Mouse (Mus musculus): Measurements from ENCODE around the gene Fam214b. TPM values are rescaled to one million over a fixed set of nuclear protein-coding genes. Genes with fewer than 3 reads are reported as not detected.
A peak's percentile ranks its signal among the peaks of the same experiment; 100 is the strongest.

The Fam214b gene
- polyA plus RNA-seq, 1 experiment from 2014 or later: 5.1 TPM

DNA sequence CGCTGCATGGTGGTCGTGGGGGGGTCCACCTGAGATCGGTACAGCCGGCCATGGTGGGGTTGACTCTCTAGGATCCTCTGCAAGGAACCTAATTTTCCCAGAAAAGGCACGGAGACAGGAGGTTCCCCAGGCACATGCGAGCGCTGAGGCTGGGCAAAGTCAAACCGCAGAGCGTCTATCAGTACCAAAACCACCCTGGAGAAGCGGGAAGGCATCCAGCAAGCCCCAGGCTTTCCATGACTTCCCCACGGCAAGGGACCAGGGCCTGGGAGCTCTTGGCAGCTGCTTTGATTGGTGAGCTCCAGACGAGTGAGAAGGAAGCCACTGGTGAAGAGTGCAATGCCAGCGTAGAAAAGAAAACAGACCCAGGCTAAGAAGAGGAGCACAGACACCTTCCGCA is 21.3 kb downstream of the Fam214b start:
- ATAC-seq (replicated peaks; ENCODE audit: low FRiP score, low TSS enrichment, low read depth): no peak
- Histone ChIP-seq H3K27me3 (replicated peaks; ENCODE audit: control insufficient read depth, insufficient read depth, low read length) (no peaks in the 10 kb centered on the region), H3K27ac (ENCODE audit: low read depth) (no peak overlapping the region), H3K9ac (ENCODE audit: low read length) (peak overlapping the region; percentile 60), H3K4me2 (ENCODE audit: low read length) (peak overlapping the region; percentile 90), H3K9me3 (ENCODE audit: control insufficient read depth, low read length) (no peaks in the 10 kb centered on the region), H3K4me1 (replicated peaks; ENCODE audit: control insufficient read depth, insufficient read depth, low read length) (peaks cover 8% of the 10 kb centered on the region), H3K4me3 (ENCODE audit: low read depth, low read length) (peak overlapping the region; percentile 64), H3K36me3 (ENCODE audit: control insufficient read depth, insufficient read depth, low read length) (peaks cover 76% of the 10 kb centered on the region)
- WGBS: 77% methylated on average over 14 of the region's 14 CpGs
- no peak for DNase-seq (ENCODE audit: low spot score)

DNA sequence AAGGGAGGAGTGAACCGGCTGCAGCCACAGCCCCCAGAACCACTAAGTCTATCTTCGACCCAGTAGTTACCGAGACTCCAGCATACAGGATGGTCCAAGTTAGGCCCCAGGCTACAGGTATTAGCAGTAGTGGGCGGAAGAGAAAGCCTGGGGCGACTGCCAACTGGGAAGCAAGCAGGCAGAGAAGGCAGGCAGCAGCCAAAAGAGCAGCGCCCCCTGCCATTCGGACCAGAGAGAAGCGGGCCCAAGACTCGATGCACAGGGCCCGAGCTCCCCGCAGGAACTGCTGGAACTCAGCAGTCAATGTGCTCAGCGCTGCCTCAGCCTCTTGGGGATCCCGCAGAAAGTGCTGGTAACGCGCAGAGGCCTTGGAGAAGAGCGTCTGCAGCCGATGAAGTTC is 24.7 kb downstream of the Fam214b start:
- Histone ChIP-seq H3K4me1 (replicated peaks; ENCODE audit: control insufficient read depth, insufficient read depth, low read length) (peaks cover 8% of the 10 kb centered on the region), H3K27ac (ENCODE audit: low read depth) (no peak overlapping the region), H3K9ac (ENCODE audit: low read length) (no peak overlapping the region), H3K9me3 (ENCODE audit: control insufficient read depth, low read length) (no peaks in the 10 kb centered on the region), H3K4me2 (ENCODE audit: low read length) (no peak overlapping the region), H3K27me3 (replicated peaks; ENCODE audit: control insufficient read depth, insufficient read depth, low read length) (no peaks in the 10 kb centered on the region), H3K4me3 (ENCODE audit: low read depth, low read length) (no peak overlapping the region), H3K36me3 (ENCODE audit: control insufficient read depth, insufficient read depth, low read length) (peaks cover 72% of the 10 kb centered on the region)
- no peak for ATAC-seq (replicated peaks; ENCODE audit: low FRiP score, low TSS enrichment, low read depth)
- no peak for DNase-seq (ENCODE audit: low spot score)
- 77% methylated on average over 17 of the region's 17 CpGs for WGBS

DNA sequence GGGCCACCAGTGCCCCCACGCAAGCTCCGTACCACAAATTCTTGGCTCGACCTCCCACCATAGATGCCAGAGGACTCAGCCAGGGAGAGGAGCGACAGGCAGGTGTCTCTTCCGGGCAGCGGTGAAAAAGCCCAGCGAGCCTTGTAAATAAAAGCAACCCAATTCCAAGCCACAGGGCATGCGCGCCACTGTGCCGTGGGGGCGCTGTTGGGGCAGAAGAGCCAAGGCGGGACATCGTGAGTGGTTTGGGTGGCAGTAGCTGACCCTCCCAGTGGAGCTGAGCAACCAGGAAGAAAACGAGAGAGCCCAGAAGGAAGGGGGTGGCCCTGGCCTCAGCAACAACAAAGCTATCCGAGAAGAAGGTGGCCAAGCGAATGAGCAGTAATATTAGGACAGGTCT is 25.1 kb downstream of the Fam214b start:
- 88% methylated on average over 16 of the region's 16 CpGs for WGBS

DNA sequence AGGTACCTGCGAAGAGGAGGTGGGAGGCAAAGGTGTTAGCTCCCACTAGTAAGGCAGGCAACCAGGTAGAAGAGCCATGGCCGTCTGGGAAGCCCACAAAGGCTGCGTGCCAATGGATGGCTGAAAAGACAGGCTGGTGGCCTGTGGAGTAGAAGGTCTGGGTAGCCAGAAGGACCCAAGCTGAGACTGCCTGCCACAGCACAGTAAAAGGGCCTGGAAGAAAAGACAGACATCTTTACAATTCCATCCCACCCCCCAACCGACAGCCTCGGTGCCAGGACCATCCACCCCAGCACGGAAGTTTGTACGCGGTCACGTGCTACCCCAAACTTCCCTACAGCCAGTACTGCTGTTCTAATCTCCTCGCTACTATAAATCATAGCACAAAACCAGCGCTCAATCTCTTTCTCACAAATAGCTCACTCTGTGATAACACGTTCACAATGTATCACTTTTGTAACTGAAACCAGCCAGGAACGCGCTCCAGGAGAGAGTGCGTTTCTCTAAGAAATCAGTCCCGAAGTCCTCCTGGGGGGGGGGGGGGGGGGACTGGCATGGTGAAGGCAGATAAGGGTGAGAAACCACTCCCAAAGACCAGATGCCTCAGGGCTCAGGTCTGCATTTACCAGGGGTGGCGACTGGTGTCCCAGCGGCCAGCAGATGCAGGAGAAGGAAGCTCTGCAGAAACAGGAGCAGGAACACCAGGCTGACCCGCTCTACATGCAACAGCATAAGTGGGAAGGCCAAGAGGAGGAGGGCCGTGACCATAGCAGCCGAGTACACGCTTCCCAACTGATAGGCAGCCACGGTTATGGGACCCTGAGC is 26.2 kb downstream of the Fam214b start:
- ATAC-seq (replicated peaks; ENCODE audit: low FRiP score, low TSS enrichment, low read depth) (no peak), DNase-seq (ENCODE audit: low spot score) (no peak)
- H3K4me2 ChIP-seq (ENCODE audit: low read length): no peak overlapping the region
- H3K27ac ChIP-seq (ENCODE audit: low read depth): no peak overlapping the region
- H3K36me3 ChIP-seq (ENCODE audit: control insufficient read depth, insufficient read depth, low read length): peaks cover 72% of the 10 kb centered on the region
- no peak overlapping the region for H3K4me3 ChIP-seq (ENCODE audit: low read depth, low read length)
- no peaks in the 10 kb centered on the region for H3K9me3 ChIP-seq (ENCODE audit: control insufficient read depth, low read length)
- WGBS: 91% methylated on average over 23 of the region's 23 CpGs
- no peaks in the 10 kb centered on the region for H3K27me3 ChIP-seq (replicated peaks; ENCODE audit: control insufficient read depth, insufficient read depth, low read length)
- no peak overlapping the region for H3K9ac ChIP-seq (ENCODE audit: low read length)
- peaks cover 8% of the 10 kb centered on the region for H3K4me1 ChIP-seq (replicated peaks; ENCODE audit: control insufficient read depth, insufficient read depth, low read length)

More for the DNA sequence above, 25.1 kb downstream of the Fam214b start:
- no peak overlapping the region for H3K9ac ChIP-seq (ENCODE audit: low read length)
- H3K4me2 ChIP-seq (ENCODE audit: low read length): no peak overlapping the region
- DNase-seq (ENCODE audit: low spot score) (no peak), ATAC-seq (replicated peaks; ENCODE audit: low FRiP score, low TSS enrichment, low read depth) (no peak)
- H3K36me3 ChIP-seq (ENCODE audit: control insufficient read depth, insufficient read depth, low read length): peaks cover 72% of the 10 kb centered on the region
- H3K27ac ChIP-seq (ENCODE audit: low read depth): no peak overlapping the region
- no peaks in the 10 kb centered on the region for H3K27me3 ChIP-seq (replicated peaks; ENCODE audit: control insufficient read depth, insufficient read depth, low read length)
- H3K4me1 ChIP-seq (replicated peaks; ENCODE audit: control insufficient read depth, insufficient read depth, low read length): peaks cover 8% of the 10 kb centered on the region
- no peak overlapping the region for H3K4me3 ChIP-seq (ENCODE audit: low read depth, low read length)
- H3K9me3 ChIP-seq (ENCODE audit: control insufficient read depth, low read length): no peaks in the 10 kb centered on the region

DNA sequence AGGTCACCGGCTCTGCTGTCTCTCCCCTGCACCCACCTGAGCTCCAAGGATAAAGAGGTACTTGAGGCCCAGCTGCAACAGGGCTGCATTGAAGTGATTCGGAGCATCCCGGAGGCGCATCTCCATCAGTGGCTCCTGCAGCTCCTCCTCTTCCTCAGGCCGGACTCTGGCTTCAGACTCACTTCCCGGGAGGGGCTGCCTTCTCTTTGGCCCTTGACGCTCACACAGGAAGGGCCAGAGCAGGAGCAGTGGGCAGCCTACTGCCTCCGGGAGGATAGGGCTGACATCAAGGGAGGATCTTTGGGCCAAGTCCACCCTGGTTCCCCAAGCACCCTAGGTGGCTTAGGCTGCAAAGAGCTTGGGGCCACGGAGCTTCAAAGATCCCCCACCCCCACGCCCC is 26.8 kb downstream of the Fam214b start:
- Histone ChIP-seq H3K4me3 (ENCODE audit: low read depth, low read length) (no peak overlapping the region), H3K4me2 (ENCODE audit: low read length) (no peak overlapping the region), H3K4me1 (replicated peaks; ENCODE audit: control insufficient read depth, insufficient read depth, low read length) (peaks cover under 1% of the 10 kb centered on the region; the same call in 1 of the 2 replicates), H3K27ac (ENCODE audit: low read depth) (no peak overlapping the region), H3K27me3 (replicated peaks; ENCODE audit: control insufficient read depth, insufficient read depth, low read length) (no peaks in the 10 kb centered on the region), H3K36me3 (ENCODE audit: control insufficient read depth, insufficient read depth, low read length) (peaks cover 72% of the 10 kb centered on the region), H3K9me3 (ENCODE audit: control insufficient read depth, low read length) (no peaks in the 10 kb centered on the region), H3K9ac (ENCODE audit: low read length) (no peak overlapping the region)
- no peak for ATAC-seq (replicated peaks; ENCODE audit: low FRiP score, low TSS enrichment, low read depth)
- 89% methylated on average over 10 of the region's 10 CpGs for WGBS
- DNase-seq (ENCODE audit: low spot score): no peak

DNA sequence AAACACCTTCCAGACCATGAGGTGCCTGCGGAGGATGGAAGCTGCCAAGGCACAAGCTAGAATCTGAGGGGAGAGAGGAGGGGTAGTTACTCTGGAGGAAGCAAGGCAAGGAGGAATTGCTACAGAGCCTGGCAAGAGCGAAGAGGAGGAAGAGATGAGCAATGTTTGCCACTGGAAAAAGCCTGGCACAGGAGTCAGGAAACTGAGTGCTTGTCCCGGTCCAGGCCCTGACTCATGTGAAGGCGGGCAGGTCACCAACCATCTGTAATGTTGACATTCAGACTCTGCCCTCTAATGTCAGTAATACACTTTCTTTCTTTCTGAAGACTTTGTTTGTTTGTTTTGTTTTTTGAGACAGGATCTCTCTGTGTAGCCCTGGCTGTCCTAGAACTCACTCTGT is 27.9 kb downstream of the Fam214b start:
- H3K27me3 ChIP-seq (replicated peaks; ENCODE audit: control insufficient read depth, insufficient read depth, low read length): no peaks in the 10 kb centered on the region
- H3K9me3 ChIP-seq (ENCODE audit: control insufficient read depth, low read length): no peaks in the 10 kb centered on the region
- no peak overlapping the region for H3K27ac ChIP-seq (ENCODE audit: low read depth)
- DNase-seq (ENCODE audit: low spot score): no peak
- no peak overlapping the region for H3K4me3 ChIP-seq (ENCODE audit: low read depth, low read length)
- H3K4me2 ChIP-seq (ENCODE audit: low read length): no peak overlapping the region
- peaks cover 63% of the 10 kb centered on the region for H3K36me3 ChIP-seq (ENCODE audit: control insufficient read depth, insufficient read depth, low read length)
- WGBS: 92% methylated on average over 4 of the region's 4 CpGs
- ATAC-seq (replicated peaks; ENCODE audit: low FRiP score, low TSS enrichment, low read depth): no peak
- H3K9ac ChIP-seq (ENCODE audit: low read length): no peak overlapping the region
- H3K4me1 ChIP-seq (replicated peaks; ENCODE audit: control insufficient read depth, insufficient read depth, low read length): no peaks in the 10 kb centered on the region

DNA sequence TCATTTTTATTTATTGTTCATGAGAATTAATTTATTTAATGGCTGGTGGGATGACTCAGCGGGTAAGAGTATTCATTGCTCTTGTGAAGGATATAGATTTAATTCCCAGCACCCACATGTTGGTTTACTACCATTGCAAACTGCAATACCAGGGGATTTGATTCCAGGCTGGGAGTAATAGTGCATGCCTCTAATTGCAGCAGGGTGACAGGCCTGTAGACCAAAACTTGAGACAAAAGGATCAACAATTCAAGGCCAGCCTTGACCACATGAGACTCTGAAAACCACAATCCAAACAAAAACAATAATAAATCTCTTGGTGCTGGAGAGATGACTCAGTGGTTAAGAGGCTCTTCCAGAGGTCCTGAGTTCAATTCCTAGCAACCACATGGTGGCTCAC is 33.9 kb downstream of the Fam214b start:
- Histone ChIP-seq H3K4me2 (ENCODE audit: low read length) (no peak overlapping the region), H3K27me3 (replicated peaks; ENCODE audit: control insufficient read depth, insufficient read depth, low read length) (no peaks in the 10 kb centered on the region), H3K9ac (ENCODE audit: low read length) (no peak overlapping the region), H3K9me3 (ENCODE audit: control insufficient read depth, low read length) (no peaks in the 10 kb centered on the region), H3K4me3 (ENCODE audit: low read depth, low read length) (no peak overlapping the region), H3K4me1 (replicated peaks; ENCODE audit: control insufficient read depth, insufficient read depth, low read length) (peaks cover 5% of the 10 kb centered on the region; the same call in 1 of the 2 replicates), H3K27ac (ENCODE audit: low read depth) (no peak overlapping the region), H3K36me3 (ENCODE audit: control insufficient read depth, insufficient read depth, low read length) (peaks cover 7% of the 10 kb centered on the region; the same call in 1 of the 2 replicates)
- ATAC-seq (replicated peaks; ENCODE audit: low FRiP score, low TSS enrichment, low read depth) (no peak), DNase-seq (ENCODE audit: low spot score) (no peak)
- 93% methylated on average over 1 of the region's 1 CpGs for WGBS

DNA sequence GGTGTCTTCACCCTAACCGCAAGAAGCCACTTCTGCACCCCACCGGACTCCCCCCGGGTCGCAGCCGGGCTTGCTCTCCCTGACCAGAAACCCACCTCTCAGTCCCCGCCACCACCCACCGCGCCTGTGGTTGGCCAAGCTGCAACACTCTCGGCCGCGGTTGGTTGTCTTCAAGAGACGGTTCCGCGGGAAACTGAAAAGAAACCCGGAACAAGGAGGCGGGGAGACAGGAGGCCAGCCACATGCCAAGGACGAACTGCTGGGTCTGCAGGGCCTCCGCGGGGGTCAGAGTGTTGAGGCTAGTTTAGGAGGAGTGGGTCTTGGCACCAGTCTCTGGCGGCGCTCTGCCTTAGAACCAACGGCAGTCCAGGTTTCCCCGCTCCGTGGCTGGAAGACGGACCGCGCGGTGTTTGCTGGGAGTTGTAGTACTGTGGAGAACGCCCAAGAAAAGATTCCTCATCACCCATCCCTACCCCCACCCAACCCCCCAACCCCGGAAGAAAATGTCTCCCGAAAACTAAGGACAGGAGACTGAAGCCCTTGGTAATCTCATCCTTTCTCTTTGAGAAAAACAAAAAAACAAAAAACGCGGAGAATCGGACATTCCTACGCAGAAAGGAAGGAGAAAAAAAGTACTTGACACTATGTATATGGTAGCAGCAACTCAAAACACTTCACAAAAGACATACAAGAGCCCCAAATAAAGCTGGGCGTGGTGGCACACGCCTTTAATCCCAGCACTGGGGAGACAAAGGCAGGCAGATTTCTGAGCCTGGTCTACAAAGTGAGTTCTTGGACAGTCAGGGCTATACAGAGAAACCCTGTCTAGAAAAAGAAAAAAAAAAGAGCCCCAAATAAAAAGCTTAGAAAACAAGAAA is 35.6 kb downstream of the Fam214b start, which contains the start of gene Fancg:
Fancg (minus strand) TSS at position 346 of the 878 bp plus-strand sequence.
- H3K4me1 ChIP-seq (replicated peaks; ENCODE audit: control insufficient read depth, insufficient read depth, low read length): peaks cover 5% of the 10 kb centered on the region; the same call in 1 of the 2 replicates
- peak within 1 kb of the TSS; percentile 65 for H3K9ac ChIP-seq (ENCODE audit: low read length)
- no peaks in the 10 kb centered on the region for H3K9me3 ChIP-seq (ENCODE audit: control insufficient read depth, low read length)
- peak; percentile 90 for ATAC-seq (replicated peaks; ENCODE audit: low FRiP score, low TSS enrichment, low read depth)
- H3K4me2 ChIP-seq (ENCODE audit: low read length): peak within 1 kb of the TSS; percentile 92
- peak; percentile 94 for DNase-seq (ENCODE audit: low spot score)
- H3K27ac ChIP-seq (ENCODE audit: low read depth): peak within 1 kb of the TSS; percentile 43; the same call in 1 of the 2 replicates
- 2% methylated on average over 37 of the region's 37 CpGs for WGBS
- peak within 1 kb of the TSS; percentile 83 for H3K4me3 ChIP-seq (ENCODE audit: low read depth, low read length)
- no peaks in the 10 kb centered on the region for H3K27me3 ChIP-seq (replicated peaks; ENCODE audit: control insufficient read depth, insufficient read depth, low read length)
- 0 out of 2 replicates have a peak, but pooled peaks cover 8% of the 10 kb centered on the region for H3K36me3 ChIP-seq (ENCODE audit: control insufficient read depth, insufficient read depth, low read length)

Measured in intestine, embryonic 14.5 days (tissue).